Mouse (Mus musculus) frontal cortex, postnatal 14 days (tissue): ENCODE data around the gene Tmpo.

Experiments used
- DNase-seq, 2 experiments: peaks; one replicate each; pipeline ENCODE4 v3.0.0; 2022; ENCODE audit warnings: low spot score in 2 of 2

The Tmpo gene

GRCm38 (mm10) chr10:91156338-91156737 lies 24.8 kb downstream of the Tmpo start:
- DNase-seq, result no peak

- DNase-seq, result no peak
Measured at GRCm38 (mm10) chr10:91153894-91154503, 27.1 kb downstream of the Tmpo start.

- DNase-seq, result no peak
Measured at GRCm38 (mm10) chr10:91145413-91145812, 35.7 kb downstream of the Tmpo start.

- no peak for DNase-seq
Measured at GRCm38 (mm10) chr10:91143313-91144230, 37.5 kb downstream of the Tmpo start.

- no peak for DNase-seq
Measured at GRCm38 (mm10) chr10:91142654-91143191, 38.4 kb downstream of the Tmpo start.

GRCm38 (mm10) chr10:91141564-91141963 lies 39.6 kb downstream of the Tmpo start:
- no peak for DNase-seq

- no peak for DNase-seq
Measured at GRCm38 (mm10) chr10:91139148-91139766, 41.9 kb downstream of the Tmpo start.

- no peak for DNase-seq
Measured at GRCm38 (mm10) chr10:91138317-91138716, 42.8 kb downstream of the Tmpo start.

- no peak for DNase-seq
Measured at GRCm38 (mm10) chr10:91137400-91137799, 43.7 kb downstream of the Tmpo start.

GRCm38 (mm10) chr10:91135302-91135972 lies 45.7 kb downstream of the Tmpo start:
- DNase-seq, result no peak

GRCm38 (mm10) chr10:91131565-91131964 lies 49.5 kb downstream of the Tmpo start:
- DNase-seq, result no peak

- DNase-seq, result no peak
Measured at GRCm38 (mm10) chr10:91130792-91131191, 50.3 kb downstream of the Tmpo start.

- DNase-seq, result no peak
Measured at GRCm38 (mm10) chr10:91128551-91129160, 52.5 kb downstream of the Tmpo start.

GRCm38 (mm10) chr10:91127395-91127794 lies 53.7 kb downstream of the Tmpo start:
- no peak for DNase-seq

- DNase-seq, result no peak
Measured at GRCm38 (mm10) chr10:91126618-91127355, 54.3 kb downstream of the Tmpo start.

GRCm38 (mm10) chr10:91123828-91124822 lies 57.0 kb downstream of the Tmpo start, which contains the start of gene Slc25a3:
TSS of gene Slc25a3 (minus strand) at chr10:91124059.
- peak; percentile 96 to 97 for DNase-seq

GRCm38 (mm10) chr10:91123281-91123827 lies 57.8 kb downstream of the Tmpo start:
- DNase-seq, result peak in 1 of 2 experiments; percentile 15

- DNase-seq, result no peak
Measured at GRCm38 (mm10) chr10:91122646-91123045, 58.5 kb downstream of the Tmpo start.

- DNase-seq, result no peak
Measured at GRCm38 (mm10) chr10:91116958-91117357, 64.2 kb downstream of the Tmpo start.
